Mouse (Mus musculus) natural killer cell, adult 2 months (primary cell): ENCODE measurements around the gene Tmem182.

Experiments used
- DNase-seq, 2 experiments: peaks; one replicate each; pipeline ENCODE4 v3.0.0; 2022; ENCODE audit warnings: low spot score in 2 of 2

Gene Tmem182

DNA sequence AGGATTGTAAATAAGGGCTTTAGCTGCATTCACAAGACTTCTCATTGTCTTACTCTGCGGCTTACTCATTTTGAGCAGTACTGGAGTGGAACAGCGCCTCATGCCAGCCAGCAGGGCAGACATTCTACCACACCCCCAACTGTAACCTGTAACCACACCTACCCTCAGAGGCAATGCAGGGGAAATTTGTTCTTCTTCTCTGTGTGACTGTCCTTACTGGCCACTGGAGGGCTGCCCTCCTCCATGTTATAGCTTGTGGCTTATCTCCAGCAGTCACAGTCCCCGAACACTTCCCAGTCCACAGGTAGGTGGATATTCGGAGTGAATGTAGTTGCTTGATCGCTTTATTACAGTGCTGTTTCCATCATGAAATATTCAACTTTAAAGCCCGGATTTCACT is 59.6 kb downstream of the Tmem182 start:
- no peak for DNase-seq

- DNase-seq = no peak
Measured at GRCm38 (mm10) chr1:40867106-40867505, 61.7 kb downstream of the Tmem182 start.

DNA sequence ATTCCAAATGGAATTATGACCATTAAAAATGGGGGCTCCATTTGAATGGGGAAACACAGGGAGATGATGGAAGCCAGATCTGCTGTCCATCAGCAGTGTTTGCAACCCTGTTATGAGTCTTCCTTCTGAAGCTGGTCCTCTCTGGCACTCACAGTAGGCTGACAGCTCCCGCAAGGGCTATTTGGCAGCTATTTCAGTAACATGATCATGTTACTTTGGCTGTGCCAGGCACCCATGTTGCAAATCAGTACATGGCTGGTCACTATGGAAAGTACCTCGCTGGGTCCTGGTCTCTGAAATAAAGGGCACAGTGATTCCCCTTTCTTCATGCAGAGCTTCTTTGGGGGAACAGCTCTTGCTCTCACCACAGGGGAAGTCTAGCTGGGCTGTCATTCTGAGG is 62.2 kb downstream of the Tmem182 start:
- DNase-seq = no peak

DNA sequence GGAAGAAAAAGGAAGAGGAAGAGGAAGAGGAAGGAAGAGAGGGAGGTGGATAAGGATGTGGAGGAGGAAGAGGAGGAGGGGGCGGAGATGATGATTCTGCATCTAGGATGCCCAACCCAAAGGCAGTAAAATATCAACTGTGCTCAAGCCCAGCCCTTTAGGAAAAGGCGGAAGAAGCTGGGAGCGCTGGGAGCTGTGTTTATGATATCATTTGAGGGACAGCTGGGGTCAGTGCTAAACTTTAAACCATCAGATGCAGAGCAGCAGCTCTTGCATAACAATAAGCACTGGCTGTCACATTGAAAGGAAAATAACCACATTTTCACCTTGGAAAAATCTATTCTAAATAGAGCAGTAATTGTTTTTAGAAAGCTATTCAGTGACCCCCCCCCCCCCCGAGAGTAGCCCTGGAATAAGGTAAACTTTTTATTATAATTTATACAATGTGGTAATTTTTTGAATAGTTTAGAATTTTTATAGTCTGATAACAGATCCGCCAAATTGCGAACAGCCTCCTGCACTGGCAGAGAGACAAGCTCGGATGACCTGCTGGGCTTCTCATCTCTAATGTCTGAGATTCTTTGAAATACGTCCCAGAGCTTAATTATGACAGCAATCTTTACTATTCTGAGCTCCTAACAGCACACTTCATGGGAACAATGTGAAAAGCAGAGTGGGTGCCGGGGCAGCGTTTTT is 68.5 kb downstream of the Tmem182 start:
- DNase-seq = no peak

- no peak for DNase-seq
Measured at GRCm38 (mm10) chr1:40874456-40875375, 69.3 kb downstream of the Tmem182 start.

GRCm38 (mm10) chr1:40879051-40879450 is 73.7 kb downstream of the Tmem182 start:
- DNase-seq = no peak

- no peak for DNase-seq
Measured at GRCm38 (mm10) chr1:40879526-40879925, 74.1 kb downstream of the Tmem182 start.

DNA sequence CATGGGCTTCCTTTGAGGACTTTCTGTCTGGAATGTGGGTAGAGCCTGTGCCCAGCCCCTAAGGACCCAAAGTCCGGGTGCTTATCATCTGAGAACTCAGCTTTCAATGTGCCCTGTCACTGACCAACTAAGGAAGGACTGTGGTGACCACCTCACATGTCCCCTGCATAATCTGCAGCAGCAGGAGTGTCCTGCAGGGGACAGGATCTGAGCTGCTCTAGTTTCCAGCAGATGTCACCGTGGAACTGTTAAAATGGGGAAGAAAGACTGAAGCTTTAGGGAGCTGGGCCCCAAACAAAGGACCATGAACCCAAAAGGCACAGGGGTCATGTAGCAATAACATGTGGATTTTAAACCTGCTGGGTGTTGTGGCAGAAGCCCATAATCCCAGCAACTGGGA is 75.1 kb downstream of the Tmem182 start:
- no peak for DNase-seq

GRCm38 (mm10) chr1:40883856-40884255 is 78.5 kb downstream of the Tmem182 start:
- DNase-seq = no peak

DNA sequence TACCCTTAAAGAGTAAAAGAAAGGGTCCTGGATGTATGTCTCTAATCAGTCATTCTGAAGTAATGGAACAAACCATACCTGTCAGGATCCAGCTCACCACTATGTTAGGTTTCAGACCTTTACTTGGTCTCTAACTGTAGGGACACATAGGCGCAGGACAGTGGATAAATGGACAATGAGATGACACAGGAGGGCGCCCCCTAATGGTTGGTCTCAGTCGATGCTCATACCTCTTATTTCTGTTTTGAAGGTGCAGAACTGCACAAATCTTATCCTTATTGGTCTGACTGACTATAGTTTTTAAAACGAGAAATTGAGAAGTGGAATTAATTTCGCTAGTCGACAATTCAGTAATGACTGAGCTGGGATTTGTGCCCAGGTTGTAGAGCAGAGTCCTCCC is 79.5 kb downstream of the Tmem182 start:
- no peak for DNase-seq

DNA sequence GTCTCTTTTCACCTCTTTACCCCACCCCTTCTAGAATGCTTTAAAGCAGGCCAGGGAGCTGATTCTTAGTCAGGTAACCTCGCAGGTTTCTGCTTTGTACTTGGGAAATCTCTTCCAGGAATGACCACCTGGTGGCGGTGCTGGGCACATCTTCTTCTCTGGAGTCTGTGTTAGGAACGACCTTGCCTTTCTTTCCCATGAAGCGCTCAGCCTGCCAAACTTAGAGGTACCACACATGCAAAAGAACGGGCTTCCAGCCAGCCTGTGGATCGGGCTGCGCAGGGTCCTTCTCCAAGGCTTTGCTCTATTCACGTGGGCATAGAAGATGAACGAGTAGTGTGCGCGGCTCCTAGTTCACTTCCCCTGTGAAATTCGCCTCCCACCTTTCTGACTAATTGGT is 82.3 kb downstream of the Tmem182 start:
- DNase-seq = no peak

- DNase-seq = no peak
Measured at GRCm38 (mm10) chr1:40888396-40889040, 83.1 kb downstream of the Tmem182 start.

DNA sequence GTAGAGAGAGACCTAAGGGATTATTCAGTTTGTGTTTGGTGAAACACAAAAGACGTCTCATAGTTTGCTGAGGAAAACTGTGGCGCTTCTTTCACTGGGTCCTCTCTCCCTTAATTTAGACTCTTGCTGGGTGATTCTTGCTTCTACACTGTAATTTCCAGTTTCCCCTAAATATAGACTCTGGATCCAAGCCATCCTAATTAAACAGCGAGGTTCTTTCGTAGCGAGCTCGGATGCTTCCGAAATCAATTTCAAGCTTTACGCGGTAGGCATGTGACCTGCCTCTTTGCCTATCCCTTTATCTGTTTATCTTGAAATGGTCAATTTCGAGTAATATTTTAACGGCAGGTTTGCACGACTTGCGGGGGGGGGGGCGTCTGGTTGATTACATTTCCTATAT is 84.2 kb downstream of the Tmem182 start:
- DNase-seq = no peak

- DNase-seq = no peak
Measured at GRCm38 (mm10) chr1:40890246-40890645, 84.8 kb downstream of the Tmem182 start.

GRCm38 (mm10) chr1:40903712-40904111 is 98.3 kb downstream of the Tmem182 start:
- DNase-seq = no peak
